Mouse (Mus musculus) testis, adult 2 months (tissue): ENCODE measurements around the gene Cldnd1. TPM values are rescaled to one million over a fixed set of nuclear protein-coding genes. Genes with fewer than 3 reads are reported as not detected.

Experiments
- H3K27ac ChIP-seq: fragments of 200-500 bp; 2 replicates; pipeline ENCODE4 v1.5.1; 2012; ENCODE audit warnings: low read depth, low read length; ENCODE audit not compliant: control insufficient read depth, insufficient read depth
- H3K27me3 ChIP-seq: fragments of 200-500 bp; 2 replicates; pipeline ENCODE4 v1.6.1; 2012; ENCODE audit warnings: mild to moderate bottlenecking, low read length, moderate library complexity; ENCODE audit not compliant: control insufficient read depth, insufficient read depth
- H3K36me3 ChIP-seq: fragments of 200-500 bp; 2 replicates; pipeline ENCODE4 v1.6.1; 2012; ENCODE audit warnings: mild to moderate bottlenecking, low read length; ENCODE audit not compliant: control insufficient read depth, insufficient read depth
- H3K4me1 ChIP-seq: fragments of 200-500 bp; 2 replicates; pipeline ENCODE4 v1.6.1; 2012; ENCODE audit warnings: low read length; ENCODE audit not compliant: control insufficient read depth, insufficient read depth
- H3K4me3 ChIP-seq: fragments of 200-500 bp; 2 replicates; pipeline ENCODE4 v1.5.1; 2012; ENCODE audit warnings: low read depth, mild to moderate bottlenecking, low read length, moderate library complexity, mixed read lengths; ENCODE audit not compliant: control insufficient read depth
- CTCF ChIP-seq: fragments of 200-500 bp; IDR thresholded peaks from 2 replicates; pipeline ENCODE4 v1.5.1; 2012; ENCODE audit warnings: low read depth, mild to moderate bottlenecking, inconsistent platforms, low read length, moderate library complexity; ENCODE audit not compliant: control insufficient read depth, insufficient read depth, insufficient replicate concordance
- POLR2A ChIP-seq: fragments of 200-500 bp; IDR thresholded peaks from 2 replicates; pipeline ENCODE4 v1.6.1; 2012; ENCODE audit warnings: low read depth, mild to moderate bottlenecking, inconsistent platforms, low read length, moderate library complexity; ENCODE audit not compliant: control insufficient read depth
- polyA plus RNA-seq: library from polyadenylated mRNA; depleted of rRNA; stranded (reverse); fragments of >200 nt; gene quantifications from 2 replicates; pipeline ENCODE4 v1.2.3, GENCODE M21; 2012

The Cldnd1 gene
- polyA plus RNA-seq, 1 experiment, result 50.5 TPM

- Histone ChIP-seq H3K27ac (no peak overlapping the region), H3K36me3 (no peaks in the 10 kb centered on the region), H3K4me1 (no peaks in the 10 kb centered on the region), H3K4me3 (no peak overlapping the region), H3K27me3 (no peaks in the 10 kb centered on the region)
- TF ChIP-seq POLR2A, result no peak
- no peak for TF ChIP-seq CTCF
Observed at GRCm38 (mm10) chr16:58712221-58712620, 15.5 kb upstream of the Cldnd1 start.

DNA sequence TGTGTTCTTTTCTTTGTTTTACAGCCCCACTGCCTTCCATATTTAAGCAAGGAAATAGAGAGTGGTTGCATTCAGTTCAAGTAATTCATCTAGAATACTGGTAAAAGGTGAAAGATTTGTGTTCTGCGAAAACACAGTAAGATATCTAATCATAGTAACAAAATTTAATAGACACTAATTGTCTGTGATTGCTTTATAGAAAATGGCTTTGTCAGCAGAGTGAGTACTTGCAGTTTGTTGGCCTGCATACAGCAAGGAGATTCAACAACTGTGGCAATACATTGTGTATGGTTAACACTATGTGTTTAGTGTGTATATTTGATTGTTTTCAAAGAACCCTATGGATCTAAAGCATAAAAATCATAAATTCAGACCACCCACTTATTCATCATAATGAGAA, 14.6 kb upstream of the Cldnd1 start:
- H3K27ac ChIP-seq, result no peak overlapping the region
- no peaks in the 10 kb centered on the region; the same call in 1 of the 2 replicates for H3K4me1 ChIP-seq
- TF ChIP-seq CTCF (no peak), POLR2A (no peak)

GRCm38 (mm10) chr16:58715018-58715417, 12.7 kb upstream of the Cldnd1 start:
- no peaks in the 10 kb centered on the region; the same call in 1 of the 2 replicates for H3K4me1 ChIP-seq
- TF ChIP-seq CTCF (no peak), POLR2A (no peak)
- H3K36me3 ChIP-seq, result no peaks in the 10 kb centered on the region
- H3K4me3 ChIP-seq, result peak overlapping the region; percentile 16; the same call in 1 of the 2 replicates
- no peak overlapping the region for H3K27ac ChIP-seq
- H3K27me3 ChIP-seq, result 0 out of 2 replicates have a peak, but pooled peaks cover 2% of the 10 kb centered on the region

More for the DNA sequence above, 14.6 kb upstream of the Cldnd1 start:
- Histone ChIP-seq H3K36me3 (no peaks in the 10 kb centered on the region), H3K27me3 (no peaks in the 10 kb centered on the region), H3K4me3 (no peak overlapping the region)

DNA sequence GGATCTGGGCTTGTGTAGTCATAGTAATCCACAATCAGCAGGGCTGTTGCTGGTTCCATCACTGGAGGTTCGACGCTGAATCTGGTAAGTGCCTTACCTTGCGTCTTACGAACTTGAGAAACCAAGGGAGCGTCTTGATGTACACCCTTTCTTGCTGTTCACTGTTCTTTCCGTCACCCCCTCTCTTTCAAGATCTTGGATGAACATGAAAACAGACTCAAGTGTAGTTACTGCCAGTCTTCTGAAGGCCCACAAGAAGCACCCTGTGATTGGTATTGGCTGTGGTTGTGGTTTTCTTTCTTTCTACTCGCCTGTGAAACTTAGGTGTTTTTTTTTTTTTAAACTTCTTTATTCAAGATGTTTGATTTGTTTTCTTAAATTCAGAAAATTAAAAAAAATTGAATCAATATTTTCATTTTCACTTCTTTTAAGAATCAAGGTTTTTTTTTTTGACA, 9.0 kb upstream of the Cldnd1 start, which contains the start of gene Gpr15:
Gpr15 (minus strand) TSS at position 405 of the 455 bp plus-strand sequence.
- Histone ChIP-seq H3K4me3 (peak within 1 kb of the TSS; percentile 90), H3K36me3 (no peaks in the 10 kb centered on the region), H3K27me3 (0 out of 2 replicates have a peak, but pooled peaks cover 2% of the 10 kb centered on the region), H3K4me1 (no peaks in the 10 kb centered on the region; the same call in 1 of the 2 replicates), H3K27ac (no peak within 1 kb of the TSS)
- TF ChIP-seq POLR2A, result no peak
- no peak for TF ChIP-seq CTCF

DNA sequence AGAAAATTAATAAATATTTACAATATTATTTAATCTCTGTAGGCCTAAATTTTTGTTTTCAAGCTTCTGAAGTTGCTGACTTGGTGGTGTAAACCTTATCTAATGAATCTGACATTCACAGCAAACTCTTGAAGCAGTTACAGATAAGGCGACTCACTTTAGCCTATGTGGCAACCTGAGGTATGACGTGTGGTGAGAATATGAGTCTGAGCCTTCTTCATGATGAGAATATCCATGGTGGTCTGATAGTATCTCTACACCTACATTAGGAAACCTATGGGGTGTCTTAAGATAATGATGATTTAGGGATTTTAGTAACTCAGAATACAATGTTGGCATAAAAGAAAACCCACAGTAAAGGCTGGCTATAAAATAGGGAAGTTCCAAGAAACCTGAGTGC, 5.4 kb upstream of the Cldnd1 start:
- TF ChIP-seq CTCF (no peak), POLR2A (no peak)
- H3K27me3 ChIP-seq, result 0 out of 2 replicates have a peak, but pooled peaks cover 2% of the 10 kb centered on the region
- no peaks in the 10 kb centered on the region for H3K36me3 ChIP-seq
- H3K4me3 ChIP-seq, result no peak overlapping the region
- no peak overlapping the region for H3K27ac ChIP-seq
- no peaks in the 10 kb centered on the region; the same call in 1 of the 2 replicates for H3K4me1 ChIP-seq

DNA sequence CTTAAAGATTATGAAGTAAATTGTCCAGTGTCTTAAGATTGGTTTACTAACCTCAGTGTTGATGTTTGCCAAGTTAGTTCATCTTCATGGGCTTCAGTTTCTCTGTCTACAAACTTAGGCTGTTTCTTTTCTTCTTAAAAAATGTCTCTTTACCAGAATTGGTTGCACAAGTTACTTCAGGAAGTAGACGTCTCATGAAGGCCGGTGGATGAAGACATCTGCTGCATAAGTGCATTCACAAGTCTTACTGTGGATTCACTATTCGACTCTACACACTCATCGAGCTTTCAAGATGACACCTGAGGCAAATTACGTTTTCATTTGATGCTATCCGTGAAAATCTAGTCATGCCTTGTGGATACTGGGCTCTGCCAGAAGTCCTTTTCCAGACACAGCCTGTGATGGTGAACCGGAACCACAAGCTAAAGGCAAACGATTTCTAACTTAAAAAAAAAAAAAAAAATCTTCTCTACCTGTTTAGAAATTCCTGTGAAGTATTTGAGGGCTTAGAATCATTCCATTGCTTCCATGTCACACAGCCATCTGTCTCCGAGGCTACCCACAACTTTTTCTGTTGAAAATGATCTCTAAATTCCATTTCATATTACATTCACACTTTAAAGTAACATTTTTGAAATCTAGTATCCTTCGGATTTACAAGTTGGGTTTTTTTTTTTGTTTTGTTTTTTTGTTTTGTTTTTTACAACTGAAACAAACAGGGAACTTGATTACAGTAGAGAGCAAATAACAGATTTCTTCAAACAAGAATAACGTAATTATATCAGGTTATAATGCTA, 832 bp upstream of the Cldnd1 start:
- no peak for TF ChIP-seq CTCF
- TF ChIP-seq POLR2A, result no peak
- no peaks in the 10 kb centered on the region for H3K27me3 ChIP-seq
- no peaks in the 10 kb centered on the region for H3K36me3 ChIP-seq
- peak overlapping the region; percentile 77; the same call in 1 of the 2 replicates for H3K4me3 ChIP-seq
- no peaks in the 10 kb centered on the region for H3K4me1 ChIP-seq
- no peak overlapping the region for H3K27ac ChIP-seq

- peak overlapping the region; percentile 84 for H3K27ac ChIP-seq
- H3K36me3 ChIP-seq, result no peaks in the 10 kb centered on the region
- no peaks in the 10 kb centered on the region for H3K4me1 ChIP-seq
- TF ChIP-seq CTCF, result no peak
- TF ChIP-seq POLR2A, result no peak
- no peaks in the 10 kb centered on the region for H3K27me3 ChIP-seq
- peak overlapping the region; percentile 94 for H3K4me3 ChIP-seq
Observed at GRCm38 (mm10) chr16:58728176-58728671, 514 bp downstream of the Cldnd1 start.
